Mouse (Mus musculus): ENCODE data around the gene Wdr45b.
"Not testable (repeated sequence)": the region's sequence is repeated elsewhere in the genome, so short reads cannot be mapped to it uniquely, and the experiment has no call there.

The Wdr45b gene

DNA sequence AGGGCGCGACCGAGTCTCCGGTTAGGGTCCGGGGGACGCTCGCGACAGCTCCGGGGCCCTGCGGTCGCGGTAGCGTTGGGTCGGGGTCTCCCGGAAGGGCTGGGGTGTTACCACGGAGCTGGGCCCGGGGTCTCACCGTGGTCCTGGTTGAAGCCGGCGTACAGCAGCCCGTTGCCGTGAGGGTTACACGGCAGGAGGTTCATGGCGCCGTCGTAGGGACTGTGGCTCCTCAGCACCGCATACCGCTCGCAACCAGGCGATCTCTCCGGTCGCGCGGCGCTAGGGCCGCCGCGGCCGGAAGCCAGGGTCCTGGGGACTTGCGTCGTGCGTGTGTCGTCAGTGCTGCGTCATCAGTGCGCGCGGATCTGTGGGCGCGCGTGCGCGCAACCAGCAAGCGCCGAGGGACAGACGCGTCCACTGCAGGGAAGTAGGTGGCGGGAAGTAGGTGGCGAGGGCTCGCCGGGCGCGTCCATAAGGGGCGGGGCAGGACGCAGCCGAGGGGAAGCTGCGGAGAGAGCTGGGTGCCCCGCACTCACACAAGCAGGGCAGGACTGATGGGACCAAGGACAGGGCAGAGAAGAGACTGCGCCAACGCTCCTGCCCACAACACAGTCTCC lies at the start of gene Wdr45b:
Gene Wdr45b, minus strand, starts transcription at position 355 of the 617 bp plus-strand sequence.
- DNase-seq (ENCODE audit: low spot score): peak; percentile 97

DNA sequence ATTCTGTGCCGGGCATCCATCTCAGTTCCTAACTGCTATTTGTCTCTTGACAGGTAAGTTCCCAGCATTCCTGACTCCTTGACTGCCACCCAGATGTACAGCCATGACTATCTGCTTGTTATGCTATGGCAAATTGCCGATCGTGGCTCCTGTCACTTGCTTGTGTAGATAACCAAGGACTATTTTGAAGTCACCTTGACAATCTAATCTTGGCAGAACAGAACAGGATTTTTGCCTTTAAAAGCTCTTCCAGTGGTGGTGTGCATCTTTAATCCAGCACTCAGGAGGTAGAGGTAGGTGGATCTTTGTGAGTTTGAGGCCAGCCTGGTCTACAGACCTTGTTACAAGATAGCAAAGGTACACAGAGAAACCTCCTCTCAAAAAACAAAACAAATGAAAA lies 38.2 kb upstream of the Wdr45b start:
- DNase-seq (ENCODE audit: low spot score): no peak

DNA sequence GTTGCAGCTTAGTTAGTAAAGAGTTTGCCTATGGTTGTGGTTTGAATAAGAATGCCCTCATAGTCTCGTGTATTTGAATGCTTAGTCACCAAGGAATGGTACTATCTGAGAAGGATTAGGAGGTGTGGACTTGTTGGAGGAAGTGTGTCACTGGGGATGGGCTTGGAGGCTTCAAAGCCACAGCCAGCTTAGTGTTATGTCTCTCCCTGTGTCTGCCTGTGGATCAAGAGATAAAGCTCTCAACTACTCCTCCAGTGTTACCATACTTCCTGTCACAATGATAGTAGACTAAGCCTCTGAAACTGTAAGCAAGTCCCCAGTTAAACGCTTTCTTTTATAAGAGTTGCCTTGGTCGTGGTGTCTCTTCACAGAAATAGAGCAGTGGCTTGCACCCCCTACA lies 36.5 kb upstream of the Wdr45b start:
- DNase-seq (ENCODE audit: low spot score): no peak

DNA sequence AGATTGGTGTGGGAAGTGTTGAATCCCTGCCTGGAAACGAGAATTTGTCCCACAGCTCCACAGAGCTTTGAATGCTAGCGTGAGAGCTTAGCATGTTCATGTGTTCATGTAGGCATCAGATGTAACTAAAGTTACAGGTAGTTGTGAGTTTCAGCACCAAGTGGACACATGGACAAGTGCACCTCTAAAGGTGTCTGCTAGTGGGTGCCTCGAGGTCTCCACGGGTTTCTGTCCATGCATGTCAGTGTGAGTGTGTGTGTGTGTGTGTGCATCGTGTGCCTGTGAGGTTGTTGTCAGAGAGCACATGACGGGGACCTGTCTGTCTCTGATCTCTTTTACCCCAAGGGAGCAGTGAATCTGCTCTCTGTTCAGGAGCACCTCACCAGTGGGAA lies 34.3 kb upstream of the Wdr45b start:
- DNase-seq (ENCODE audit: low spot score): no peak

DNA sequence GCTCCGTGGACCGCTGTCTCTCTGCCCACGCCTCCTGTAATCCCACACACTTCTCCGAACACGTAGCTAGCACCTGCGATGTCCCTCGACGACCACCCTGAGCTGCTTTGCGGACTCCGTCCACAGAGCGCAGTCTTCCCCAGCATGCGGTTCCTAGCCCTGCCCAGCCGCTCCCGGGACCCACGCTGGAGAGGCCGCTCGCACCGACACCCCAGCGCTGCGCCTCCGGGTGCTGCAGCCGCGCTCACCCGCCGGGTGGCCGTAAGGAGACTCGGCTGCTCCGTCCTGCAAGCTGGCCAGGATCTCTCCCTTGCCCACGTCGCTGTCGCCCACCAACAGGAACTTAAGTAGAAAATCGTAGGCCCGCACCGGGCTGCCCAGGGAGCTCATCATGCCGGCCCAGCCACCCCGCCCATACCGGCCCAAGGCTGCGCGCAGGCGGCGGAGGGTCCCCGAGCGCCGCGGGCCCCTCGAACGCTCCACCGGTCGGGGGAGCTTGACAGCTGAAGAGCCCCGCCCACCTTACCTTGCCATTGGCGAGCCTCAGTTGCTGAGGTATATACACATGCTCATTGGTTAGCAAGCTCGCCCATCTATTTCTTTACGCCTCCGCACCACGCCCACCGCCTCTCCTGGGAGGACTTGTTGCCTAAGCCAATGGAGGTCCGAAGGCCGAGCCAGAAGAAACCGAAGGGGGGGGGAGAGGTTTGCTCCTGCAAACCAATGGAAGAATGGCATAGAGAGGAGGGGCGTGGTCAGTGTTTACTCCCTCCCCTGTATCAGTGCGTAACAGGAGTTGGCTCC lies 33.7 kb upstream of the Wdr45b start, which contains the start of gene Rab40b:
Gene Rab40b, minus strand, starts transcription at position 502 of the 804 bp plus-strand sequence.
- peak; percentile 45 for DNase-seq (ENCODE audit: low spot score)

DNA sequence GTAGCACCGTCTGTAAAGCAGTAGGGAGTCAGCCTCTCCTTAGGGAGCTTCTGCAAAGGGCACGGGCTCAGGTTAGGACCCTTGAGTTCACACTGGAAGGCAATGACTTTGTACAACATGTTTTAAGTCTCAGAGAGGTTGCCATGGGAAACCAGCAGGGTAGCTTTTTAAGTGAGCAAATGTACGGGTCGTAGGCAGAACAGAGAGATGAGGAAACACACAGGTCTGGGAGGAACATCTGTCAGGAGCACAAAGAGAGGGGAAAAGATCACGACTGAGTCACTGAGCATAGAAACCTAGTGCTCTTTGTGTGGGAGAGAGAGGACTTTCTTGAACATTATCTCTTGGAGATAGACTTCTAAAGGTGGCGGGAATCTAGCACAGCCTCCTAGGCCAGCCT lies 26.0 kb upstream of the Wdr45b start:
- DNase-seq (ENCODE audit: low spot score): no peak

DNA sequence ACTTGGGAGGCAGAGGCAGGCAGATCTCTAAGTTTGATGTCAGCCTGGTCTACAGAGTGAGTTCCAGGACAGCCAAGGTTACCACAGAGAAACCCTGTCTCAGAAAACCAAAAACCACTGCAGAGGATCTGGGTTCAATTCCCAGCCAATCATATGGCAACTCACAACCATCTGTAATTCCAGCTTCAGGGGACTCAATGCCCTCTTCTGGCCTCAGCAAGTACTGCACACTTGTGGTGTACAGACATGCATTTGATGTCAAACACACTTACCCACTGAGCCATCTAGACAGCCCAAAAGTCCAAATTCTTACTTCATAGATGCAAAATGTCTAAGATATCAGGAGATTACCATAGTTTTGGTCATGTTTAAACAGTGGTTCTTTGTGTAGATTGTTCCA lies 24.4 kb upstream of the Wdr45b start:
- DNase-seq (ENCODE audit: low spot score): no peak

DNA sequence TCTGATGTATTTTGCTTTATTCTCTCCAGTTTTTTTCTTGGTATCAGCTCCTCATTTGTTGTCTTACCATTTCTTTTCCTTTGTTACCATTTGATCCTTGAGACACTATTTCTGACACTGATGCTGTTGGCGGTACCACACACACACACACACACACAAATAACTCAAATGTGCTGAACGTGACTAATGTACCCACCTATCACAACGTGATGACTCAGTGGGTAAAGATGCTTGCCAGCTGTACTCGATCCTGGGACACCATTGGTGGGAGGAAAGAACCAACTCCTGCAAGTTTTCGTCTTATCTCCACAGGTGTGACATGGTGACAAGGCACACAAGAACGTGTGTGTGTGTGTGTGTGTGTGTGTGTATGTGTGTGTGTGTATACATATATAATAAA lies 19.1 kb upstream of the Wdr45b start:
- no peak for DNase-seq (ENCODE audit: low spot score)

DNA sequence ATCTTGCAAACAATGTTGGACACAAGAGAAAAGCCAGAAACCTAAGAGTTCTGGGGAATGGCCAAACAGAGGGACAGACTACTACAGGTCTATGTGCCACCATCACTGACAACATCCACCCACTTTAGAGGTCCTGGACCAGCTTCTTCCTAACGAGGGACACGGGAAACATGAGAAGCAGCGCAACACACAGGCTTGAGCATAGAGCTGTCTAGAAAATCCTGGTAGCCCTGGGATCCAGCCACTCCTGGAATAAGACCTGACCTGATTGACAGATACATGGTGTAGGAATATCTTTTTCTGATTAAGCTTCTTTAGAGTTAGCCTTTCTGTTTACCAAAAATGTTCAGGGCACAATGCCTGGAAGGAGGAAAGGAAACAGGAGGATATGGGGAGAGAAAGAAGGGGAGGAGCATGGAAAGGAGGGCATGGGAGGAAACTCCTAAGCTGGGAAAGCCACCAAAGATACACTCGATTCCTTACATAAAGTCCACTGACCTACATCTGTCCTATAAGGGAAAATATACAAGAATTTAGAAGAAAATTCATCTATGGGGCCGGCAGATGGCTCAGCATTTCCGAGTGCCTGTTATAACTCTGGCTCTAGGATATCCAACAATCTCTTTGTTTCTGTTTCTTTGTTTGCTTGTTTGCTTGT lies 16.2 kb upstream of the Wdr45b start:
- no peak for DNase-seq (ENCODE audit: low spot score)

DNA sequence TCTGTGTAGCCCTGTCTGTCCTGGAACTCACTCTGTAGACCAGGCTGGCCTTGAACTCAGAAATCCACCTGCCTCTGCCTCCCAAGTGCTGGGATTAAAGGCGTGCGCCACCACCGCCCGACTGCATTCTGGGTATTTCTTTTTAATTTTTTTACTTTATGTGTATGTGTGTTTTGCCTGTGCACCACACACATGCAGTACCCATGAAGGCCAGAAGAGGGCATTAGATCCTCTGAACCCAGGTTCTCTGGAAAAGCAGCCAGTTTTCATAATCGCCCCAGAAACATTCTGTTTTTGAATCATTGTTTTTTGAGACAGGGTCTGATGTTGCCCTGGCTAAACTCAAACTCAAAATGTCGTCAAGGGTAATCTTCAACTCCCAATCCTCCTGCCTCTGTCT lies 15.4 kb upstream of the Wdr45b start:
- DNase-seq (ENCODE audit: low spot score): peak; percentile 60

DNA sequence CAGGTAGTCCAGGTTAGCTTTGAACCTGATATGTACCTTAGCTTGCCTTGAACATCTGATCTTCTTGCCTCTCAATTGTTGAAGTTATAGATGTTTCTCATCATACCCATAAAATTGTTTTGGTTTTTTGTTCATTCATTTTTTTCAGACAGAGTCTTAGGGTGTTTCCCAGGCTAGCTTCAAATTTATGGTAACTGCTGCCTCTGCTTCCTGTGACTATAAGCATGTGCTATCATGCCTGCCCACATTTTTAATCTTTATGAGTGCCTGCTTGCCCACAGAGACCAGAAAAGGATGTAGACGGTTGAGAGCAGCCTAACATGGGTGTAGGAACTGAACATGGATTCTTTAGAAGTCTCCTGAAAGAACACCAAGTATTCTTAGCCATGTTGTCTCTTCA lies 14.5 kb upstream of the Wdr45b start:
- no peak for DNase-seq (ENCODE audit: low spot score)

DNA sequence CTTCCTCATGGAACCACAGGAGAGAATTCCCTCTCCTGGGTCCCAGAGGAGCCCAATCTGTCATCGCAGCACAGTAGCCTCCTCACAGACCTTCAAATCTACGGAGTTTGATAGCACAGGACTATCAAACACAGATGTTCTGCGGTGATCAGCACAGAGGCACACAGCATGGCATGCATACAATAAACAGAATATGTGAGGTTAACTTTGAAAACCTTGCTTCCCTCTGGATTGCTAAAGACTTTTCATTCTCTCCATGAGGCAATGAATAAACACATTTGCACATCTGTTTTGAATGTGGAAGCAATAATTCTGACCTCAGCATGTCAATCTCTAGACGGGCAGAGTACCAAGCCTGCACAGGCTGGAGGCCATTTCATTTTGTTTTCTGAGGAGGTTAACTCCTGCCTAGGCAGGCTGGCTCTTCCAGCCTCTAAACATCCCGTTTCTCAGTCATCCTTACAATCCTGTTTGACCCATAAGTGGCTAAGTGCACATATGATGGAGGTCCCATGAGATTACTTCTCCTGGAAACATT lies 13.0 kb upstream of the Wdr45b start:
- DNase-seq (ENCODE audit: low spot score): no peak

DNA sequence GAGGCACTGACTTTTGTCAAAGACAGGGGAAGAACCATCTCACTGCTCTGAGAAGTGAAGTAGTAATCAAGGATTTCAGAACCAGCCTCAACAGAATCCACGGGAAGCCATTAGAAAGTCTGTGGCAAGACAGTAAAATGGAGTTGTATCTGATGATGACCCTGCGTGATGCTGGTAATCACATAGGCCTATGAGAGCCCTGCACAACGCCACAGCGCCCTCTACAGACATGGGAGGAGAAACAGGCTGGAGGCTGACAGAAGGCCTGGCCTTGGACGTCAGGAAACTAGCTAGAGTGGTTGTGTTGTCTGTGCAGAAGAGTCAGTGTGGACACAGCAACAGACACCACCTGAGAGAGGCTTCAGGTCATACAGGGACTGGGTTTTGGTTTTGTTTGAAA lies 8.0 kb upstream of the Wdr45b start:
- no peak for DNase-seq (ENCODE audit: low spot score)

DNA sequence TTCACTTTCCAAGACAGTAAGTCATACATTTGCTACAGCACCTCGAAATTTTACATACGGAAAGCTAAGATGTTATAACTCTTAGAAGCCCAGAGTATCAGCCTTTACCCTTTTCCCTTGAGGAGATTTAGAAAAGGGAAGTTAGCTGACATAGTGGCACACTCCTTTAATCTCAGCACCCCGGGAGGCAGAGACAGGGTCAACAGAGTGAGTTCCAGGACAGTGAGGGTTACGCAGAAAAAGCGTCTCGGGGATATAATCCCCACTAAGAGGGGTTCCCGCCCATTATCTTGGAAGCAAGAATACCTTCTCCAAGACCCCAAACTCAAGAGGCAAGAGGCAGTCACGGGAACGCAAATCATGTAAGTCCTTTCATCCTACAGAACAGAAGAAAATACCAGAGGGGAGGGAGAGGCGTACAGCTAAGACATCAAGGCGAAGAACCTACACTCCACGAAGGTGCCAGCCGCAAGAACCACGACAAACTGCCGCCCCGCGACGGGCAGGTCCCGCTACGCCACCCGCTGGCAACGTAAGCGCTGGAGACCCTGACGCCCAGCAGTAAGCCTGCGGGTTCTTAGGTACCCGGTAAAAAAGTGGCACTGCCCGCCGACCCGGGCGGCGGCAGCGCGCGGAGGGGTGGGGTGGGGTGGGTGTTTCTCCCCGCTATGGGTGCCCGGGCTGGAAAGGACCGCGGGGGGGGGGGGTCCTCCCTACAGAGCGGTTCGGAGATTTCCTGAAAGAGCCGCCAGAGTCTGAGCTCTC lies 737 bp downstream of the Wdr45b start:
- peak; percentile 49 for DNase-seq (ENCODE audit: low spot score)

DNA sequence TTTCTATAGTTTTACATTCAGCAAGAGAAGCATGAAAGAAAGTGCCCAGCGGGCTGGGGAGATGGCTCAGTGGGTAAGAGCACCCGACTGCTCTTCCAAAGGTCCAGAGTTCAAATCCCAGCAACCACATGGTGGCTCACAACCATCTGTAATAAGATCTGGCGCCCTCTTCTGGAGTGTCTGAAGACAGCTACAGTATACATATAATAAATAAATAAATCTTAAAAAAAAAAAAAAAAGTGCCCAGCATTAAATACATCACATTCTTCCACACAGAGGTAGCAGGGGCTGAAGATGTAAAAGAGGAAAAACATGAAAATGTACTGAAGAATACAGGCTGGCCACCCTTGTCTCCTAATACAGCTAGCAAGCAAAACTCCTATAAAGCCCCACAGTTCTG lies 5.5 kb downstream of the Wdr45b start:
- not testable (repeated sequence) for DNase-seq (ENCODE audit: low spot score)

DNA sequence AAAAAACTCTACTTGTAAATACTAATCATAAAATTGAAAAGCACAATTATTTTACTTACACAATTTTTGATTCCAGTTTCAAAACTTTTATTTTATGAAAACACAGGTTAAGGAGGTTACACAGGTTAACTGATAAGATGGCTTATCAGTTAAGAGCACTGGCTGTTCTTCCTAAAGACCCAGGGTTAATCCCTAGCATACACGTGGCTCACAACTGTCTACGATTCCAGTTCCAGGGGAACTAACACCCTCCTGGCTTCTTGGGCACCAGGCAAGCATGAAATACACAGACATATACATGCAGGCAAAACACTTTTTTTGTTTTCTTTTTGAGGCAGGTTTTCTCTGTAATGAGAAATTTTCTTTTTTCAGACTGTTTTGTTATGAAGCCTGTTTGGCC lies 6.1 kb downstream of the Wdr45b start:
- no peak for DNase-seq (ENCODE audit: low spot score)

DNA sequence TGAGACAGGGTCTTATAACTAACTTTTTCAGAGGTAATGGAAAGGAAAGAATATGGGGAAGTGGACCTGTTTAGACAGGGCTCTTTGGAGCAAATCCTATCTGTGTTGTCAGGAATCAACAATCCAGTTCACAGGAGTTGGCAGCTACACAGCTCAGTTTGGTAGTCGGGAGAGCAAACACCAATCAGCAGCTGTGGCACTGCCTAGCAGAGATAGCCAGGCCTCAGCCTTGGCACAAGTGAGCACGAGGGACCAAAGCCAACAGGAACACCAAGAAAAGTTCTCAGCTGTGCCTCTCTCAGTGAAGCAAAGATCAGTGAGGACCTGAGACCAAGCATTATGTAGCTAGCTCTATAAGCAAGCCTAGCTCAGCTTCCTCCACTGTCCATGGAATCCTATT lies 7.2 kb downstream of the Wdr45b start:
- DNase-seq (ENCODE audit: low spot score): no peak

DNA sequence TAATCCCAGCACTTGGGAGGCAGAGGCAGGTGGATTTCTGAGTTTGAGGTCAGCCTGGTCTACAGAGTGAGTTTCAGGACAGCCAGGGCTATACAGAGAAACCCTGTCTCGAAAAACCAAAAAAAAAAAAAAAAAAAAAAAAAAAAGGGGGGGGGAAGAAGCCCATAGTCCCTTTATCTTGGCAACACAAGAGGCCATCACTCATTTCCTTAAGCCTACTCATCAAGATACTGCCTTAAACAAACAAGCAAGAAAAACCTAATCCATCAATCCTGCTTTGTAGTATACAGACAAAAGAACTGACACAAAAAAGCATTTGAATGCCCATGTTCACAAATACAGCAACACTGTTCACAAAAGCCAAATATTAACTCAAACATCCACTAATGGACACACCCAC lies 11.8 kb downstream of the Wdr45b start:
- not testable (repeated sequence) for DNase-seq (ENCODE audit: low spot score)

DNA sequence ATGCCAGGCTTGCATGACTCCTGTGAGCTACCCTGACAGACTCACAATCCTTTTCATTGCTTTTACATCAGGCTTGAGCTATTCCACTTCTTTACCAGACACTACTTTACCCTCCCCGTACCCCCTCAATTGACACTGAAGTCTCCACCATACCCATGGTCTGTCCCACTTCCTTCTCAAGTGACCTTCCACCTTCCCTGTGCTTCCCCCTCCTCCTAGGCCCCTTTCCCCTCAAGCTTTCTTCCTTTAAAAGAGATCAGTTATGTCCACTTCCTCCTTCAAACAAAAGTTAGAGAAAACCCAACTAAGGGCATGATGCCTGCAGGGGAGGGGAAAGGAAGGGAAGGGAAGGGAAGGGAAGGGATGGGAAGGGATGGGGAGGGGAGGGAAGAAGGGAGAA lies 14.0 kb downstream of the Wdr45b start:
- no peak for DNase-seq (ENCODE audit: low spot score)

DNA sequence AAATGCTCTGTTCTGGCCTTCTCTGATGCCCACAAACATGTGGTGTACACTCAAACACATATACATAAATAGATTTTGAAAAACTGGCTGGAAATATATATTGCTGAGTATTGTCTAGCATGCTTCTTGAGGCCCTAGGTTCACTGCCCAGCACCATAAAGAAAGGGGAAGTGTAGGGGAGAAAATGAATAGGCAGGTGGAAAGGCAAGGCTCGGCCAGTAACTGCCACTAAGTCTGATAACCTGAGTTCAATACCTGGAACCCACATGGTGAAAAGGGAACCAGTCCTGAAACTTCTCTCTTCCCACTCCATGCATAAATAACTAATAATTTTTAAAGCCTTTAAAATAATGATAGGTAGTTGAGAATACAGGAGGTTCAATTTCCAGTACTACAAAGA lies 14.6 kb downstream of the Wdr45b start:
- no peak for DNase-seq (ENCODE audit: low spot score)

DNA sequence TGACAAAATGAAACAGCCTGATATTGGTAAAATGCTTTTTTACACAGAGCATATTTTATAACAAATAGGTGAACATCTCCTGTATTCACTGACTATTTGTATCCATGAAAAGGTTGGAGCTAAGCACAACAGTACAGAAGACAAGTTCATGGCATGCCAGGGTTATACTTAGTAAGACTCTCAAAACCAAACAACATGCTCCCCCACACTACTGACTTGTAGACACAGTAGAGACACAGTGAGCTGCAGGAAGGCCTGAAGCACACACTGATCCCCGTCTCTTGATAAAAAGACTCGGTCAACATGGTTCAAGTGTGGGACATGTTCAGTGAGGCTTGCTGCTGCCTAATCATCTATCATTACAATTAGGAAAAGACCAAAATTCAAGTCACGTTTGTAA lies 22.6 kb downstream of the Wdr45b start:
- no peak for DNase-seq (ENCODE audit: low spot score)

DNA sequence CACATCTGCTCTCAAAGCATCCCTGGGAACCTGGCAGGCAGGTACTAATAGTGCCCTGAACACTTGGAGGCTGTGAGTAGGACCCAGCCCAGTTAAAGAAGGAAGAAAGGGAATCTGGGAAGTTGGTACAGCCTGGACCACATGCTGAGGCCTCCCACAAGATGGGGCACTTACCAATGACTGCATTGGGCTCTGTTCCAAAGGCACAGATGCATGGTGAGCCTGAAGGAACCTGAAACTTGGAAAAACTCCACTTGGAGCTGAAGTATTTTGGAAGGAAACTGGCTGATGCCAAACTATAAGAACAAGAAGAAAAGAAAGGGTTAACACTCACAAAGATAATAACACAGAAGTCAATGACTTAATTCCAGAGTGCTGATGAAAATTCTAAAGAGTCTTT lies 25.6 kb downstream of the Wdr45b start:
- DNase-seq (ENCODE audit: low spot score): no peak

Measured in spleen, adult 12 weeks (tissue).